Mouse (Mus musculus): ENCODE measurements around the gene Kitl.

- TF ChIP-seq GATA2 (IDR thresholded peaks at IDR 0.05; ENCODE audit: borderline replicate concordance, low read depth, low read length) (no peak), CTCF (IDR thresholded peaks at IDR 0.05; ENCODE audit: low read depth, low read length) (no peak), TAL1 (conservative IDR thresholded peaks at IDR 0.05; ENCODE audit: low read depth, low read length) (no peak)
Observed at GRCm38 (mm10) chr10:100115570-100115969, 100.1 kb downstream of the Kitl start.
